Mouse (Mus musculus) heart, embryonic 14.5 days (tissue): Measurements from ENCODE around the gene Rps6kb2. TPM values are rescaled to one million over a fixed set of nuclear protein-coding genes. Genes with fewer than 3 reads are reported as not detected.

Experiments
- ATAC-seq: fragments of 200-750 bp; cut with Nextera tagmentation; 2 replicates; pipeline ENCODE4 v1.8.0; 2017; ENCODE audit warnings: low read depth, moderate TSS enrichment; ENCODE audit not compliant: insufficient number of reproducible peaks, insufficient read depth, low FRiP score
- H3K27ac ChIP-seq, 2 experiments: fragments of 200-500 bp in 1 of 2; fragments of 300-500 bp in 1 of 2; sonication (generic) in 1 of 2; replicated peaks in 1 of 2; 2 replicates each; pipeline ENCODE4 v1.5.1; 2012 to 2014; ENCODE audit warnings: low read depth in 2 of 2, low read length in 2 of 2, control low read depth in 1 of 2, mild to moderate bottlenecking in 1 of 2, mixed read lengths in 1 of 2; ENCODE audit not compliant: control insufficient read depth in 1 of 2, insufficient read depth in 1 of 2
- H3K27me3 ChIP-seq: fragments of 300-500 bp; sonication (generic); 2 replicates; pipeline ENCODE4 v1.6.1; 2014; ENCODE audit warnings: mild to moderate bottlenecking, low read length, control low read depth; ENCODE audit not compliant: control insufficient read depth, insufficient read depth
- H3K36me3 ChIP-seq: fragments of 300-500 bp; sonication (generic); 2 replicates; pipeline ENCODE4 v1.6.1; 2014; ENCODE audit warnings: mild to moderate bottlenecking, control low read depth, low read length, mixed read lengths; ENCODE audit not compliant: control insufficient read depth, insufficient read depth
- H3K4me1 ChIP-seq, 2 experiments: fragments of 200-500 bp in 1 of 2; fragments of 300-500 bp in 1 of 2; sonication (generic) in 1 of 2; 2 replicates each; pipeline ENCODE4 v1.6.1; 2012 to 2014; ENCODE audit warnings: low read length in 2 of 2, control low read depth in 1 of 2, mixed read lengths in 1 of 2; ENCODE audit not compliant: control insufficient read depth in 2 of 2, insufficient read depth in 2 of 2
- H3K4me2 ChIP-seq: fragments of 300-500 bp; sonication (generic); 2 replicates; pipeline ENCODE4 v1.6.1; 2014; ENCODE audit warnings: mild to moderate bottlenecking, low read length
- H3K4me3 ChIP-seq, 2 experiments: fragments of 200-500 bp in 1 of 2; fragments of 300-500 bp in 1 of 2; sonication (generic) in 1 of 2; 2 replicates each; pipeline ENCODE4 v1.5.1; 2012 to 2014; ENCODE audit warnings: low read length in 2 of 2, mild to moderate bottlenecking in 2 of 2, control low read depth in 1 of 2, low read depth in 1 of 2, moderate library complexity in 1 of 2; ENCODE audit not compliant: control insufficient read depth in 1 of 2, insufficient read depth in 1 of 2
- H3K9ac ChIP-seq: fragments of 300-500 bp; sonication (generic); 2 replicates; pipeline ENCODE4 v1.6.1; 2014; ENCODE audit warnings: mild to moderate bottlenecking, low read length
- H3K9me3 ChIP-seq: fragments of 300-500 bp; sonication (generic); 2 replicates; pipeline ENCODE4 v1.6.1; 2016; ENCODE audit warnings: low read length, control low read depth; ENCODE audit not compliant: control insufficient read depth
- WGBS: fragments of 180-500 bp; shearing (Covaris S2); extraction: QIAGEN DNeasy Blood & Tissue Kit; methylation state at CpG from one replicate; pipeline ENCODE4 v1.1.7; 2014; 5-methylcytosine and 5-hydroxymethylcytosine counted together
- polyA plus RNA-seq: library from polyadenylated mRNA; unstranded; fragments of >200 nt; fragmentation: Nextera tagmentation; extraction: Ambion mirVana; gene quantifications from 2 replicates; pipeline ENCODE4 v1.2.1, GENCODE M21; 2014

Gene Rps6kb2
- polyA plus RNA-seq, 1 experiment from 2014 or later, result 31.4 TPM

- peak; percentile 93 for ATAC-seq
- Histone ChIP-seq H3K27ac (peak within 1 kb of the TSS in 1 of 2 experiments; percentile 82; a peak in 3 of 4 replicates), H3K9me3 (no peaks in the 10 kb centered on the region; the same call in 1 of the 2 replicates), H3K27me3 (no peaks in the 10 kb centered on the region), H3K36me3 (peaks cover 38% of the 10 kb centered on the region), H3K9ac (peak within 1 kb of the TSS; percentile 96), H3K4me1 (peaks cover 11 to 26% of the 10 kb centered on the region in 2 experiments), H3K4me3 (peak within 1 kb of the TSS; percentile 69 to 93), H3K4me2 (peak within 1 kb of the TSS; percentile 73)
- 2% methylated on average over 30 of the region's 33 CpGs for WGBS
These were observed 14.7 kb downstream of the Rps6kb2 start, which contains the start of gene Coro1b for GRCm38 (mm10) chr19:4148491-4148806. Gene Coro1b, plus strand, starts transcription at chr19:4148619.

- 41% methylated on average over 9 of the region's 9 CpGs for WGBS
- no peak for ATAC-seq
- H3K4me1 ChIP-seq, result peaks cover 11 to 26% of the 10 kb centered on the region in 2 experiments
- peak overlapping the region; percentile 69 to 93 for H3K4me3 ChIP-seq
- H3K27me3 ChIP-seq, result no peaks in the 10 kb centered on the region
- peaks cover 33% of the 10 kb centered on the region for H3K36me3 ChIP-seq
- peak overlapping the region; percentile 96 for H3K9ac ChIP-seq
- no peaks in the 10 kb centered on the region; the same call in 1 of the 2 replicates for H3K9me3 ChIP-seq
- H3K27ac ChIP-seq, result no peak overlapping the region
- H3K4me2 ChIP-seq, result peak overlapping the region; percentile 73
These were observed 15.2 kb downstream of the Rps6kb2 start for GRCm38 (mm10) chr19:4147782-4148490.

GRCm38 (mm10) chr19:4147022-4147405 is 16.1 kb downstream of the Rps6kb2 start:
- no peaks in the 10 kb centered on the region for H3K27me3 ChIP-seq
- no peaks in the 10 kb centered on the region; the same call in 1 of the 2 replicates for H3K9me3 ChIP-seq
- 44% methylated on average over 3 of the region's 3 CpGs for WGBS
- H3K27ac ChIP-seq, result no peak overlapping the region
- H3K4me1 ChIP-seq, result peaks cover 11 to 25% of the 10 kb centered on the region in 2 experiments
- H3K36me3 ChIP-seq, result peaks cover 24% of the 10 kb centered on the region
- H3K4me3 ChIP-seq, result no peak overlapping the region
- H3K4me2 ChIP-seq, result no peak overlapping the region
- H3K9ac ChIP-seq, result no peak overlapping the region
- no peak for ATAC-seq

- WGBS, result 56% methylated on average over 12 of the region's 12 CpGs
- H3K9ac ChIP-seq, result no peak overlapping the region
- no peak overlapping the region for H3K4me3 ChIP-seq
- H3K4me1 ChIP-seq, result peaks cover 8 to 21% of the 10 kb centered on the region in 2 experiments
- ATAC-seq, result no peak
- no peak overlapping the region for H3K27ac ChIP-seq
- no peak overlapping the region for H3K4me2 ChIP-seq
- no peaks in the 10 kb centered on the region for H3K27me3 ChIP-seq
- H3K9me3 ChIP-seq, result no peaks in the 10 kb centered on the region; the same call in 1 of the 2 replicates
- H3K36me3 ChIP-seq, result peaks cover 20% of the 10 kb centered on the region
These were observed 16.7 kb downstream of the Rps6kb2 start for GRCm38 (mm10) chr19:4146366-4147021.

- Histone ChIP-seq H3K9me3 (no peaks in the 10 kb centered on the region; the same call in 1 of the 2 replicates), H3K4me3 (no peak overlapping the region), H3K9ac (no peak overlapping the region), H3K27ac (no peak overlapping the region), H3K4me2 (no peak overlapping the region), H3K27me3 (no peaks in the 10 kb centered on the region), H3K4me1 (peaks cover 8 to 15% of the 10 kb centered on the region in 2 experiments), H3K36me3 (peaks cover 15% of the 10 kb centered on the region)
- no peak for ATAC-seq
- 88% methylated on average over 5 of the region's 5 CpGs for WGBS
These were observed 17.2 kb downstream of the Rps6kb2 start for GRCm38 (mm10) chr19:4145936-4146335.

GRCm38 (mm10) chr19:4144550-4145498 is 18.3 kb downstream of the Rps6kb2 start:
- no peak overlapping the region for H3K9ac ChIP-seq
- H3K4me3 ChIP-seq, result no peak overlapping the region
- peaks cover 3% of the 10 kb centered on the region for H3K36me3 ChIP-seq
- no peak overlapping the region for H3K4me2 ChIP-seq
- 78% methylated on average over 16 of the region's 16 CpGs for WGBS
- H3K27ac ChIP-seq, result no peak overlapping the region
- H3K27me3 ChIP-seq, result no peaks in the 10 kb centered on the region
- no peak for ATAC-seq
- peaks cover 8 to 14% of the 10 kb centered on the region in 2 experiments for H3K4me1 ChIP-seq
- H3K9me3 ChIP-seq, result no peaks in the 10 kb centered on the region; the same call in 1 of the 2 replicates

GRCm38 (mm10) chr19:4143759-4144268 is 19.3 kb downstream of the Rps6kb2 start, which contains the start of gene Cabp4:
Gene Cabp4, minus strand, starts transcription at chr19:4144033.
- H3K4me2 ChIP-seq, result no peak within 1 kb of the TSS
- H3K27me3 ChIP-seq, result no peaks in the 10 kb centered on the region
- H3K27ac ChIP-seq, result no peak within 1 kb of the TSS
- H3K36me3 ChIP-seq, result no peaks in the 10 kb centered on the region
- WGBS, result 71% methylated on average over 7 of the region's 7 CpGs
- peaks cover 0 to 5% of the 10 kb centered on the region in 2 experiments; a peak in 1 of 4 replicates for H3K4me1 ChIP-seq
- H3K9me3 ChIP-seq, result no peaks in the 10 kb centered on the region; the same call in 1 of the 2 replicates
- no peak within 1 kb of the TSS for H3K9ac ChIP-seq
- no peak within 1 kb of the TSS for H3K4me3 ChIP-seq
- ATAC-seq, result no peak
